Mouse (Mus musculus): ENCODE measurements around the gene Hmgcs1.
"Not testable (repeated sequence)": the region's sequence is repeated elsewhere in the genome, so short reads cannot be mapped to it uniquely, and the experiment has no call there.

Hmgcs1 gene

GRCm38 (mm10) chr13:119704280-119704679 lies 14.1 kb downstream of the Hmgcs1 start:
- no peak for DNase-seq (ENCODE audit: low read depth, low spot score)

- DNase-seq (ENCODE audit: low read depth, low spot score): not testable (repeated sequence)
Observed at GRCm38 (mm10) chr13:119706278-119706880, 16.2 kb downstream of the Hmgcs1 start.

GRCm38 (mm10) chr13:119706953-119707352 lies 16.8 kb downstream of the Hmgcs1 start:
- no peak for DNase-seq (ENCODE audit: low read depth, low spot score)

- DNase-seq (ENCODE audit: low read depth, low spot score): no peak
Observed at GRCm38 (mm10) chr13:119707906-119708305, 17.7 kb downstream of the Hmgcs1 start.

DNA sequence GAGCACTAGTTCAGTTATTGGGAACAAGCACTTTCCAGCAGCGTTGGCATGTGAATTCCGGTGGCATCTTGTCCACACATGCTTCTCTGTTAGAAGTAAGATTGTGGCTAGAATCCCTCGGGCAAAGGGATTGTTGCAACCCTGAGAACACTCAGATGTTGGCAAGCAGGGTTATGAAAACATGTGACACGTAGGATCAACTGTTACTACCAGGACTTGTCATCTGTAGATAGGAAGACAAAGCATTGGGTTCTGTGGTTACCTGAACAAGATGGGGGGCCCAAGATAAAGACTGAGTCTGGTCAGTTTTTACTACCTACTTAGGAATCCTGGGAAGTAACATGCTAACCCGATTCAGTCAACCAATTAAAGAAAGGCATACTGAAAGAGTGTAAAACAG lies 18.8 kb downstream of the Hmgcs1 start:
- no peak for DNase-seq (ENCODE audit: low read depth, low spot score)

- DNase-seq (ENCODE audit: low read depth, low spot score): no peak
Observed at GRCm38 (mm10) chr13:119709388-119710267, 19.4 kb downstream of the Hmgcs1 start.

- DNase-seq (ENCODE audit: low read depth, low spot score): no peak
Observed at GRCm38 (mm10) chr13:119710268-119710610, 20.1 kb downstream of the Hmgcs1 start.

DNA sequence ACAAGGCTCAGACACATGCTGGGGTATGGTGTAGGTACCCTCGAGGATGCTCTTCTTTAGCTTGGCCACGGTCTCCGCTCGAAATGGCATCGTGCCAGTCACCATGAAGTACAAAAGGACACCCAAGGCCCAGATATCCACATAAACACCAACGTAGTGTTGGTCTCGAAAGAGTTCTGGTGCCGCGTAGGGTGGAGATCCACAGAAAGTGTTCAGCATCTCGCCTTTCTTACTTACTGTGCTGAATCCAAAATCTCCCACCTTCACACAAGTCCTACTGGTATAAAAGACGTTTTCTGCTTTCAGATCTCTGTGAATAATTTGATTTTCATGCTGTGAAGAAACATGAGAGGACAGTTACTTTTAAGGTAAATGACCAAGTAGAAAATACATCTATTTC lies 22.3 kb downstream of the Hmgcs1 start:
- no peak for DNase-seq (ENCODE audit: low read depth, low spot score)

GRCm38 (mm10) chr13:119713107-119713787 lies 23.1 kb downstream of the Hmgcs1 start:
- DNase-seq (ENCODE audit: low read depth, low spot score): no peak

DNA sequence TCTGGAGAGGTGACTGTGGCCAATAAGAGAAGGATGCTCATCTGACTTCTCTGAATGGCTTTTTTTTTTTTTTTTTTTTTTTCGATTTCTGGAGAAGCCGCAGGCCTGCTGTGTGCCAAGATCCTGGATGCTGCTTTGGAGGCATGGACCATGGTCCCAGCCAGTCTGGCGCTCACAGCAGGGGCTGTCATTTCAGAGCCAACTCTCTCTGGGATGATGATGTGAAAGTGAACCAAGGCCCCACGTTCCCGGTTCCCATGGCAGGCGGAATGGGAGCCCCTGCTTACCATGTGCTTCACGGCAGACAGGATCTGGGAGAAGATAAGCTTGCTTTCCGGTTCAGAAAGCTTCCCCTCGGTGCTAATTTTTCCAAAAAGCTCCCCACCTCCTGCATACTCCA lies 23.6 kb downstream of the Hmgcs1 start:
- DNase-seq (ENCODE audit: low read depth, low spot score): no peak

- DNase-seq (ENCODE audit: low read depth, low spot score): no peak
Observed at GRCm38 (mm10) chr13:119716105-119716504, 25.9 kb downstream of the Hmgcs1 start.

DNA sequence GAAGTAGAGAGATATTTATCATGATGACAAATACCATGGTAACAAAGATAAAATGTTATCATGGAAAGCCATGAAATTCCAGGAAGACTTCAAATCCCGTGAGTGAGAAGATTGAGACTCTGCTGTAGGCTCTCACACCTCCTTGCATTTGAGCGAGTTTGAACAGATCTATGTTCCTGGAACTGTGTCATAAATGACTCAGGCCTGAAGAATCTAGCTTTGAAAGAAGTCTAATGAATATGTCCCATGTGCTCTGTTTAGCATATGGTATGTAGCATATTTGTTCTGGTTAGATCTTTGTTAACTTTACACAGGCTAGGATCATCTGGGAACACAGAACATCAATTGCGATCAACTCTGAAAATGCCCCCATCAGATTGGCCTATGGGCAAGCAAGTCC lies 32.3 kb downstream of the Hmgcs1 start:
- DNase-seq (ENCODE audit: low read depth, low spot score): no peak

DNA sequence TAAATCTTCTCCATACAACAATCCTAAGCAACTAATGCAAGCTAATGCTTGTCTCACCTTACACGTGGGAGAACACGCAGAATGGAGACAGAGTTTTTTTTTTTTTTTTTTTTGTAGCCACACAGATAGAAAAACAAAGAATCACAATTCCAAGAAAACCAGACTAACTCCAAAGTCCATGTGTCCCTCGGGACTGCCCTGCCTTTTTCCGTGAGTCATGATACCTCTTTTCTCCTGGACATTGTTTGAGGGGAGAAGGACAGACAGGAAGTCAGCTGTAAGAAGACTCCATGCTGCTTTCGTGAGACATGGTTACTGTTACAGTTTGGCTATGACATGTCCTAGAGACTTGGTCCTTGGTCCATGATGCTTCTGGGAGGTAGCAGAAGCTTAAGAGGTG lies 33.2 kb downstream of the Hmgcs1 start:
- DNase-seq (ENCODE audit: low read depth, low spot score): no peak

DNA sequence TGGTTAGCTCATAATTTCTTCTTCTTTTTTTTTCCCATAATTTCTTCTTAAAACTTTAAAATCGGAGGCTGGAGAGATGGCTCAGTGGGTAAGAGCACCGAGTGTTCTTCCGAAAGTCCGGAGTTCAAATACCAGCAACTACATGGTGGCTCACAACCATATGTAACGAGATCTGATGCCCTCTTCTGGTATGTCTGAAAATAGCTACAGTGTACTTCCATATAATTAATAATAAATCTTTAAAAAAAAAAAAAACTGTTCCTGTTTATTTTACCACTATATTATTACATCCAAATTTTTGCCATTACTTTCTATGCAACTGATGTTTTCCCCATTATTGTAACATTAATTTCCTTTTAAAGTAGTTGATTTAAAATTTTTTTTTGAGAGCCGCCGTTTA lies 34.4 kb downstream of the Hmgcs1 start:
- DNase-seq (ENCODE audit: low read depth, low spot score): no peak

DNA sequence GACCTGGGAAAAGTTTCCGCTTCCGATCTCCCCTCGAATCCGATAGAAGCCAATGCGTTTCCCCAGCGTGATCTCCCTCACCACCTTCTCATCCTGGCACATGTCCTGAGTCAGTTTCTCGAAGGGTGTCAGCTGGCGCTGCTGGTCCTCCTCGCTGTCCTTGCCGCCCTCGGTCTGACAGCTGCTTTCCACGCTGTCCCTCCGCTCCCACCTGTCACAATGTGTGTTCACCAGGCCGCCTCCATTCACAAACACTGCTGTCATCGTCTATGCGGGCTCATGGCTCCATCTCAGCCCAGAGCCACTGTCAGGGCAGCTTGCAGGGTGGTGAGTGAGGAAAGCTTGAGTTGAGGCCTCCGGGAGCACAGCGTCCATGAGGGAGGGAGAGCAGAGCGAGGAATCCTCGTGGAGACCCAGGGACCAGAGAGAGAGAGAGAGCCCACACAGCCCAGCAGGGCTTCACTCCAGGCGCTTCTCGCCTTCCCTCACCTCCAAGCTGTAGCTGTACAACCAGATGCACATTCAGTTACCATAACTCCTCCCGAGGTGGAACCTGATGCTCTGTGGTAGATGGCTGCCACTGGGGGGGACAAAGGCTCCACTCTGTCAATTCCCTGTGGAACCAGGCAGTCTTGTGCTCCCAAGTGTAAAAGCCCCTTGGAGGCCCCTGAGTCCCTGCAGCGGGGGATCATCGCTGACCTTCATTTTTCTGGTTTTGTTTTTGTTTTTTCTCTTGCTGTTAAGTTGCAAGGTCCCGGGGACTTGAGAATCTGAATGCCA lies 37.6 kb downstream of the Hmgcs1 start:
- DNase-seq (ENCODE audit: low read depth, low spot score): no peak

DNA sequence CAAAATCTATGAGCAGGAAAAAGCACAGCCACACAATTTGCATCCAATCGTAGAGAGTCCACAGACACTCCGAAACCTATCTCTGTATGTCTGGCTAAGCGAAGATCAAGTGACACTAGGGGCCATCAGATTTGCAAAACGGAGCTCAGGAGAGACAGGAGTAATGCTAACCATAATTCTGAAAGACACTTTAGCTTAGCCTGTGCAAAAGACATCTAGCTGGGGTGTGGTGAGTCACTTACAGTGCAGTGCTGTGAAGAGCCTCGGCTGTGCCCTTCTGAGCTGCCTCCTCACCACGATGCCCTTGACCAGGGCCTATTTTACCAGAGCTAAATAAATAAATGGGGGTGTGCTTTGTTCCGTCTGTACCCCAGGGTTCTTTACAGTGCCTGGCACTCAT lies 39.2 kb downstream of the Hmgcs1 start:
- DNase-seq (ENCODE audit: low read depth, low spot score): no peak

DNA sequence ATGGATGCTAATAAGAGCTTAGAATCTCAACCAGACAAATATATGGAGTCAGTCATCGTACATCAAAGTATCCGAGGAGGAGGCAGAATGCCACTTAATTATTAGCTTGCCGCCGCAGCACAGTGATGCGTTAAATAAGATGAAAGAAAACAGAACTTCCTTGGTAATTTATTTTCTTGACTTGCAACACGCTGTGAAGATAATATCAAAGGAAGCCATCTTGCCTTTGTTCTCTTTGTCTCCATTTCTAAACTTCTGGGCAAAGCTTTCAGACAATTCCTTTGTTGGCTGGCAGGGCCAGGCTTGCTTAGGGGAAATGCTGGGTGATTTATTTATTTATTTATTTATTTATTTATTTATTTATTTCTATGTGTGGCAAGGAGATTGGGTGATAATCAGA lies 41.3 kb downstream of the Hmgcs1 start:
- no peak for DNase-seq (ENCODE audit: low read depth, low spot score)

- DNase-seq (ENCODE audit: low read depth, low spot score): peak; percentile 28
Observed at GRCm38 (mm10) chr13:119741390-119742237, 51.4 kb downstream of the Hmgcs1 start.

GRCm38 (mm10) chr13:119742711-119743415 lies 52.7 kb downstream of the Hmgcs1 start:
- DNase-seq (ENCODE audit: low read depth, low spot score): no peak

DNA sequence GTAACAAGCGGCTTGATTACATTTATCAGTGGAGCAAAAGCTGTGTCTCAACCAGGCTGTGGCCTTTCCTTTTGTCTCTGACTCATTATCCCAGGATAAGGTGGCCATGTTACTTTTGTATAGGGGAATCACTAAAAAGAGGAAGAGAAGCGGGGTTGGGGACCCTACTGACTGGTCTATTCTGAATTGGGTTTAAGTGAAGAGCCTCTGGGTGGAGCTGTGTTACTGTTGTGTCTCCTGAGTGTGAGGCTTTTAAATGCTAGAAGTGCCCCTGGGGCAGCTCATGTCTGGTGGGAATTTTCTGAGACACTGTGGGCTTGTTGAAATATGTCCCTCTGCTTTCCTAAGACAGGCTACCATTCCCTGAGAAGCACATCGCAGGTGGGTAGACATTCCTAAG lies 53.3 kb downstream of the Hmgcs1 start:
- no peak for DNase-seq (ENCODE audit: low read depth, low spot score)
